Mouse (Mus musculus): ENCODE data around the gene Ugt1a6b. TPM values are rescaled to one million over a fixed set of nuclear protein-coding genes. Genes with fewer than 3 reads are reported as not detected.
"Not testable (repeated sequence)": the region's sequence is repeated elsewhere in the genome, so short reads cannot be mapped to it uniquely, and the experiment has no call there.

The Ugt1a6b gene
- polyA plus RNA-seq, 1 experiment from 2014 or later = not detected

DNA sequence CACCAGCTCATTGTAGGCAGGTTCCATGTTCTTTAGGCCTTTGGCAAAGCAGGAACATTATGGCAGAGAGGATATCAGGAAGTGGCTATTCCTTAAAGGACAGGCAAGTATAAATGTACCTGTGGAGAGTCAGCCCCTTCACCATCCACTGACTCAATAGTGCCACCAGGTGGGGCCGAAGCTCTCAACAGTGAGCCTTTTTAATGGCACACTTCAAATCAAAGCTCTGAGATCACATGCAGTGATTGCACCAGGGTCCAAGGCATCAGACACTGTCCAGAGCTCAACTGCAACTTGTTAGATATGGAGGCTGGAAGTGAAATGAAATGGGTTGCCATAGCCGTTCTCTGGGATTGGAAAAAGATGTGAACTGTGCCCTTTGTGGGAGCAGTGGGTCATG is 42.2 kb downstream of the Ugt1a6b start:
- not testable (repeated sequence) for H3K9ac ChIP-seq (ENCODE audit: low read length); H3K4me3 ChIP-seq (ENCODE audit: low read depth, low read length); H3K9me3 ChIP-seq (ENCODE audit: control insufficient read depth, low read length); DNase-seq (ENCODE audit: low spot score); H3K4me1 ChIP-seq (replicated peaks; ENCODE audit: control insufficient read depth, insufficient read depth, low read length); H3K27ac ChIP-seq (ENCODE audit: low read depth, low read length); H3K36me3 ChIP-seq (ENCODE audit: control insufficient read depth, insufficient read depth, low read length); ATAC-seq (replicated peaks; ENCODE audit: low FRiP score); H3K4me2 ChIP-seq (ENCODE audit: low read depth, low read length, severe bottlenecking); H3K27me3 ChIP-seq (ENCODE audit: control insufficient read depth, insufficient read depth, low read length)
- WGBS = 75% methylated on average over 2 of the region's 2 CpGs

- not testable (repeated sequence) for DNase-seq (ENCODE audit: low spot score); H3K9me3 ChIP-seq (ENCODE audit: control insufficient read depth, low read length); H3K4me1 ChIP-seq (replicated peaks; ENCODE audit: control insufficient read depth, insufficient read depth, low read length); ATAC-seq (replicated peaks; ENCODE audit: low FRiP score); H3K4me2 ChIP-seq (ENCODE audit: low read depth, low read length, severe bottlenecking); H3K36me3 ChIP-seq (ENCODE audit: control insufficient read depth, insufficient read depth, low read length); H3K9ac ChIP-seq (ENCODE audit: low read length); H3K4me3 ChIP-seq (ENCODE audit: low read depth, low read length); H3K27ac ChIP-seq (ENCODE audit: low read depth, low read length); H3K27me3 ChIP-seq (ENCODE audit: control insufficient read depth, insufficient read depth, low read length)
- 82% methylated on average over 2 of the region's 2 CpGs for WGBS
Measured at GRCm38 (mm10) chr1:88150133-88150532, 47.1 kb downstream of the Ugt1a6b start.

DNA sequence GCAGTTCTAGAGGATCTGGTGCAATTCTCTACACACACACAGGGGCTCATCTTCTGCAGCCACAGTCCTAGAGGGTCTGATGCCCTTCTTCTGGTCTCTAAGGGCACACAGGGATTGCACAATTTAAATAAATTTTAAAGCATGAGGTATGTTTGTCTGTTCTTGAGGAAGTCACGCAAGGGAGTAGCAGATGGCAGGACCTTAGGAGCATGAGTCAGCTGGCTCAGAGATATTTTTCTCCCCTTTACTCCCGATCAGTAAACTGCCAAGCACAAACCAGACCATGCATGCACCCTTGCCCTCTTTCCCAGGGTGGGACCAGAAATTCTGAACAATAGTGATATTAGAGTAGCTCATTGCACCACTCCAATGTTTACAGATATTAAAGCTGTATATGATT is 55.4 kb downstream of the Ugt1a6b start:
- 86% methylated on average over 2 of the region's 2 CpGs for WGBS
- Histone ChIP-seq H3K36me3 (ENCODE audit: control insufficient read depth, insufficient read depth, low read length) (no peaks in the 10 kb centered on the region), H3K4me2 (ENCODE audit: low read depth, low read length, severe bottlenecking) (no peak overlapping the region), H3K9ac (ENCODE audit: low read length) (no peak overlapping the region), H3K4me3 (ENCODE audit: low read depth, low read length) (no peak overlapping the region), H3K9me3 (ENCODE audit: control insufficient read depth, low read length) (no peaks in the 10 kb centered on the region), H3K27ac (ENCODE audit: low read depth, low read length) (no peak overlapping the region), H3K4me1 (replicated peaks; ENCODE audit: control insufficient read depth, insufficient read depth, low read length) (no peaks in the 10 kb centered on the region), H3K27me3 (ENCODE audit: control insufficient read depth, insufficient read depth, low read length) (no peaks in the 10 kb centered on the region)
- no peak for DNase-seq (ENCODE audit: low spot score)
- no peak for ATAC-seq (replicated peaks; ENCODE audit: low FRiP score)

- no peak for DNase-seq (ENCODE audit: low spot score)
Measured at GRCm38 (mm10) chr1:88165711-88166110, 62.7 kb downstream of the Ugt1a6b start, which contains the start of gene Ugt1a5. TSS of gene Ugt1a5 (plus strand) at chr1:88166012.

DNA sequence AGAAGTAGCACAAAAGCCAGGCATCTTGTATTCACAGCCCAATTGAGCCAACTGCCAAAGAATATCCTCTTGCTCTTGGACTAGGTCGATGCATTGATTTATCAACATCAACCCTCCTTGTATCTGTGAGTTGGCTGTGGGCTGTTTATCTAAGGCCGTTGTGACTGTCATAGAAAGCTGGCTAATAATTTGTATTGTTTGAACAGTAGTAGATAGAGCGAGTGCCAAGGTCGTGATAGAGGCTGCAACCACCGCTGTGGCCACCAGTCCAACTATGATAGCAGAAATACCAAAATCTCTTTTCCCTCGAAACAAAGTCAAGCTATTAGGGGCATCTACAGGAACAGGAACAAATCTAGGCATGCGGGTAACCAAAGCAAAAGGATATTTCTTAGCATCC is 69.1 kb downstream of the Ugt1a6b start:
- H3K4me2 ChIP-seq (ENCODE audit: low read depth, low read length, severe bottlenecking); H3K9ac ChIP-seq (ENCODE audit: low read length); H3K4me1 ChIP-seq (replicated peaks; ENCODE audit: control insufficient read depth, insufficient read depth, low read length); ATAC-seq (replicated peaks; ENCODE audit: low FRiP score); H3K4me3 ChIP-seq (ENCODE audit: low read depth, low read length); DNase-seq (ENCODE audit: low spot score); H3K36me3 ChIP-seq (ENCODE audit: control insufficient read depth, insufficient read depth, low read length); H3K27me3 ChIP-seq (ENCODE audit: control insufficient read depth, insufficient read depth, low read length); H3K27ac ChIP-seq (ENCODE audit: low read depth, low read length); H3K9me3 ChIP-seq (ENCODE audit: control insufficient read depth, low read length): not testable (repeated sequence)
- 93% methylated on average over 5 of the region's 7 CpGs for WGBS

More at GRCm38 (mm10) chr1:88165711-88166110, 62.7 kb downstream of the Ugt1a6b start, which contains the start of gene Ugt1a5:
- no peaks in the 10 kb centered on the region for H3K27me3 ChIP-seq (ENCODE audit: control insufficient read depth, insufficient read depth, low read length)
- H3K4me2 ChIP-seq (ENCODE audit: low read depth, low read length, severe bottlenecking) = no peak within 1 kb of the TSS
- no peaks in the 10 kb centered on the region for H3K9me3 ChIP-seq (ENCODE audit: control insufficient read depth, low read length)
- no peaks in the 10 kb centered on the region for H3K36me3 ChIP-seq (ENCODE audit: control insufficient read depth, insufficient read depth, low read length)
- 81% methylated on average over 5 of the region's 5 CpGs for WGBS
- H3K27ac ChIP-seq (ENCODE audit: low read depth, low read length) = no peak within 1 kb of the TSS
- ATAC-seq (replicated peaks; ENCODE audit: low FRiP score) = no peak
- no peaks in the 10 kb centered on the region for H3K4me1 ChIP-seq (replicated peaks; ENCODE audit: control insufficient read depth, insufficient read depth, low read length)
- no peak within 1 kb of the TSS for H3K4me3 ChIP-seq (ENCODE audit: low read depth, low read length)
- H3K9ac ChIP-seq (ENCODE audit: low read length) = no peak within 1 kb of the TSS

DNA sequence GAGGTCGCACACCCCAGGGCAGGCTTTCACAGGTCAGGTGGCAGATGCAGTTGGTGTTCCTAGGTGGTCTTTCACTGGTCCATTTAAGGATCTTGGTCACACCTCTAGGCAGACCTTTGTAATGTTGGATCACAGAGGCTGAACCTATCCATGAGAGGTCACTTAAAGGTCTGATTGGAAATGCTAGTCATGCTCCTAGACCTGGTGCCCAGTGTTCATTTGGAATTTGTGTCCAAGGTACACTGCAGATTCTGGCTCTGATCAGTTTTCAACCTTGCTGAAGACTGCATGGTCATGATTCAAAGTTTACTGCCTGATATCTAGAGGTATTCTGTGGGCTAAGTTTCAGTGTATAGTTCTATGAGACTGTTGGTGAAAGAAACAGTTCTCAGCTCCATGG is 76.6 kb downstream of the Ugt1a6b start:
- 90% methylated on average over 1 of the region's 1 CpGs for WGBS

GRCm38 (mm10) chr1:88186325-88186935 is 83.4 kb downstream of the Ugt1a6b start:
- Histone ChIP-seq H3K27ac (ENCODE audit: low read depth, low read length) (no peak overlapping the region), H3K4me3 (ENCODE audit: low read depth, low read length) (no peak overlapping the region), H3K4me2 (ENCODE audit: low read depth, low read length, severe bottlenecking) (no peak overlapping the region), H3K4me1 (replicated peaks; ENCODE audit: control insufficient read depth, insufficient read depth, low read length) (no peaks in the 10 kb centered on the region), H3K9me3 (ENCODE audit: control insufficient read depth, low read length) (no peaks in the 10 kb centered on the region), H3K36me3 (ENCODE audit: control insufficient read depth, insufficient read depth, low read length) (no peaks in the 10 kb centered on the region), H3K9ac (ENCODE audit: low read length) (no peak overlapping the region), H3K27me3 (ENCODE audit: control insufficient read depth, insufficient read depth, low read length) (no peaks in the 10 kb centered on the region)
- ATAC-seq (replicated peaks; ENCODE audit: low FRiP score) (no peak), DNase-seq (ENCODE audit: low spot score) (no peak)
- WGBS = 86% methylated on average over 5 of the region's 5 CpGs

More for the DNA sequence above, 76.6 kb downstream of the Ugt1a6b start:
- no peaks in the 10 kb centered on the region for H3K4me1 ChIP-seq (replicated peaks; ENCODE audit: control insufficient read depth, insufficient read depth, low read length)
- no peak overlapping the region for H3K27ac ChIP-seq (ENCODE audit: low read depth, low read length)
- ATAC-seq (replicated peaks; ENCODE audit: low FRiP score) (no peak), DNase-seq (ENCODE audit: low spot score) (no peak)
- no peak overlapping the region for H3K9ac ChIP-seq (ENCODE audit: low read length)
- peaks cover 5% of the 10 kb centered on the region for H3K9me3 ChIP-seq (ENCODE audit: control insufficient read depth, low read length)
- H3K4me2 ChIP-seq (ENCODE audit: low read depth, low read length, severe bottlenecking) = no peak overlapping the region
- no peaks in the 10 kb centered on the region for H3K27me3 ChIP-seq (ENCODE audit: control insufficient read depth, insufficient read depth, low read length)
- no peak overlapping the region for H3K4me3 ChIP-seq (ENCODE audit: low read depth, low read length)
- H3K36me3 ChIP-seq (ENCODE audit: control insufficient read depth, insufficient read depth, low read length) = no peaks in the 10 kb centered on the region

GRCm38 (mm10) chr1:88192136-88192535 is 89.1 kb downstream of the Ugt1a6b start:
- Histone ChIP-seq H3K9ac (ENCODE audit: low read length) (no peak overlapping the region), H3K36me3 (ENCODE audit: control insufficient read depth, insufficient read depth, low read length) (no peaks in the 10 kb centered on the region), H3K4me1 (replicated peaks; ENCODE audit: control insufficient read depth, insufficient read depth, low read length) (no peaks in the 10 kb centered on the region), H3K4me3 (ENCODE audit: low read depth, low read length) (no peak overlapping the region), H3K4me2 (ENCODE audit: low read depth, low read length, severe bottlenecking) (no peak overlapping the region), H3K9me3 (ENCODE audit: control insufficient read depth, low read length) (no peaks in the 10 kb centered on the region), H3K27me3 (ENCODE audit: control insufficient read depth, insufficient read depth, low read length) (no peaks in the 10 kb centered on the region), H3K27ac (ENCODE audit: low read depth, low read length) (no peak overlapping the region)
- ATAC-seq (replicated peaks; ENCODE audit: low FRiP score) (no peak), DNase-seq (ENCODE audit: low spot score) (no peak)
- 66% methylated on average over 3 of the region's 3 CpGs for WGBS

GRCm38 (mm10) chr1:88195687-88196086 is 92.6 kb downstream of the Ugt1a6b start:
- DNase-seq (ENCODE audit: low spot score) (no peak), ATAC-seq (replicated peaks; ENCODE audit: low FRiP score) (no peak)
- Histone ChIP-seq H3K27ac (ENCODE audit: low read depth, low read length) (no peak overlapping the region), H3K27me3 (ENCODE audit: control insufficient read depth, insufficient read depth, low read length) (no peaks in the 10 kb centered on the region), H3K36me3 (ENCODE audit: control insufficient read depth, insufficient read depth, low read length) (no peaks in the 10 kb centered on the region), H3K4me3 (ENCODE audit: low read depth, low read length) (no peak overlapping the region), H3K9me3 (ENCODE audit: control insufficient read depth, low read length) (no peaks in the 10 kb centered on the region), H3K4me1 (replicated peaks; ENCODE audit: control insufficient read depth, insufficient read depth, low read length) (no peaks in the 10 kb centered on the region), H3K4me2 (ENCODE audit: low read depth, low read length, severe bottlenecking) (no peak overlapping the region), H3K9ac (ENCODE audit: low read length) (no peak overlapping the region)
- WGBS = 93% methylated on average over 1 of the region's 1 CpGs
